Mouse (Mus musculus) stomach, postnatal 0 days (tissue): ENCODE results near the gene Mutyh. TPM values are rescaled to one million over a fixed set of nuclear protein-coding genes. Genes with fewer than 3 reads are reported as not detected.

ENCODE experiments used
- ATAC-seq: fragments of 200-750 bp; cut with Nextera tagmentation; 2 replicates; pipeline ENCODE4 v1.8.0; 2017; ENCODE audit not compliant: low FRiP score, low TSS enrichment
- DNase-seq: peaks from one replicate; pipeline ENCODE4 v3.0.0-alpha.2; 2016; ENCODE audit warnings: low spot score
- H3K27ac ChIP-seq: fragments of 300-500 bp; sonication (generic); replicated peaks from 2 replicates; pipeline ENCODE4 v1.5.1; 2014; ENCODE audit warnings: mild to moderate bottlenecking, control low read depth
- H3K27me3 ChIP-seq: fragments of 300-500 bp; sonication (generic); 2 replicates; pipeline ENCODE4 v1.6.1; 2014; ENCODE audit warnings: low read length; ENCODE audit not compliant: control insufficient read depth, insufficient read depth
- H3K36me3 ChIP-seq: fragments of 300-500 bp; sonication (generic); 2 replicates; pipeline ENCODE4 v1.6.1; 2014; ENCODE audit warnings: low read length, mixed read lengths; ENCODE audit not compliant: control insufficient read depth, insufficient read depth
- H3K4me1 ChIP-seq: fragments of 300-500 bp; sonication (generic); replicated peaks from 2 replicates; pipeline ENCODE4 v1.6.1; 2014; ENCODE audit warnings: antibody characterized with exemption; ENCODE audit not compliant: control insufficient read depth, insufficient read depth
- H3K4me2 ChIP-seq: fragments of 300-500 bp; sonication (generic); replicated peaks from 2 replicates; pipeline ENCODE4 v1.6.1; 2014; ENCODE audit warnings: low read depth, mild to moderate bottlenecking, control low read depth, moderate library complexity
- H3K4me3 ChIP-seq: fragments of 300-500 bp; sonication (generic); 2 replicates; pipeline ENCODE4 v1.5.1; 2014; ENCODE audit warnings: low read depth, low read length, control low read depth
- H3K9ac ChIP-seq: fragments of 300-500 bp; sonication (generic); 2 replicates; pipeline ENCODE4 v1.6.1; 2014; ENCODE audit warnings: mild to moderate bottlenecking, low read length, control low read depth, mixed read lengths
- H3K9me3 ChIP-seq: fragments of 300-500 bp; sonication (generic); 2 replicates; pipeline ENCODE4 v1.6.1; 2016; ENCODE audit warnings: low read length; ENCODE audit not compliant: control insufficient read depth
- CTCF ChIP-seq: IDR thresholded peaks from 2 replicates; pipeline ENCODE4 v1.5.1; 2016; ENCODE audit warnings: antibody characterized with exemption, low read depth, mild to moderate bottlenecking, moderate library complexity
- EP300 ChIP-seq: optimal IDR thresholded peaks from 2 replicates; pipeline ENCODE3; 2016; ENCODE audit warnings: antibody characterized with exemption
- WGBS: fragments of 180-500 bp; shearing (Covaris S2); extraction: QIAGEN DNeasy Blood & Tissue Kit; methylation state at CpG from one replicate; pipeline ENCODE4 v1.1.7; 2014; 5-methylcytosine and 5-hydroxymethylcytosine counted together
- polyA plus RNA-seq: library from polyadenylated mRNA; unstranded; fragments of >200 nt; fragmentation: Nextera tagmentation; extraction: Ambion mirVana; gene quantifications from 2 replicates; pipeline ENCODE4 v1.2.1, GENCODE M21; 2015

Mutyh gene
- polyA plus RNA-seq, 1 experiment from 2014 or later: 3.1 TPM

GRCm38 (mm10) chr4:116840841-116841240, 33.3 kb downstream of the Mutyh start:
- Histone ChIP-seq H3K4me2 (no peak overlapping the region), H3K36me3 (no peaks in the 10 kb centered on the region), H3K9ac (no peak overlapping the region), H3K9me3 (no peaks in the 10 kb centered on the region), H3K27me3 (no peaks in the 10 kb centered on the region), H3K4me1 (no peaks in the 10 kb centered on the region), H3K27ac (no peak overlapping the region), H3K4me3 (no peak overlapping the region)
- WGBS: 76% methylated on average over 6 of the region's 6 CpGs
- TF ChIP-seq CTCF (no peak), EP300 (no peak)
- DNase-seq (no peak), ATAC-seq (no peak)

GRCm38 (mm10) chr4:116844324-116844723, 36.8 kb downstream of the Mutyh start:
- H3K4me1 ChIP-seq: no peaks in the 10 kb centered on the region
- H3K9ac ChIP-seq: no peak overlapping the region
- no peaks in the 10 kb centered on the region for H3K36me3 ChIP-seq
- H3K27me3 ChIP-seq: no peaks in the 10 kb centered on the region
- H3K4me2 ChIP-seq: no peak overlapping the region
- ATAC-seq: no peak
- no peaks in the 10 kb centered on the region for H3K9me3 ChIP-seq
- 82% methylated on average over 3 of the region's 3 CpGs for WGBS
- TF ChIP-seq CTCF (no peak), EP300 (no peak)
- no peak for DNase-seq
- H3K27ac ChIP-seq: no peak overlapping the region
- no peak overlapping the region for H3K4me3 ChIP-seq

GRCm38 (mm10) chr4:116849901-116850300, 42.4 kb downstream of the Mutyh start:
- no peak overlapping the region for H3K4me2 ChIP-seq

GRCm38 (mm10) chr4:116854286-116854685, 46.8 kb downstream of the Mutyh start:
- Histone ChIP-seq H3K9me3 (no peaks in the 10 kb centered on the region), H3K9ac (no peak overlapping the region), H3K4me2 (no peak overlapping the region), H3K27ac (no peak overlapping the region), H3K4me3 (no peak overlapping the region), H3K4me1 (no peaks in the 10 kb centered on the region), H3K27me3 (no peaks in the 10 kb centered on the region), H3K36me3 (no peaks in the 10 kb centered on the region)
- 31% methylated on average over 2 of the region's 2 CpGs for WGBS
- TF ChIP-seq CTCF: no peak
- no peak for TF ChIP-seq EP300
- no peak for DNase-seq
- ATAC-seq: no peak

More at GRCm38 (mm10) chr4:116849901-116850300, 42.4 kb downstream of the Mutyh start:
- Histone ChIP-seq H3K4me1 (no peaks in the 10 kb centered on the region), H3K27ac (no peak overlapping the region), H3K9me3 (no peaks in the 10 kb centered on the region), H3K27me3 (no peaks in the 10 kb centered on the region), H3K9ac (no peak overlapping the region), H3K4me3 (no peak overlapping the region), H3K36me3 (no peaks in the 10 kb centered on the region)
- WGBS: 77% methylated on average over 3 of the region's 3 CpGs
- no peak for TF ChIP-seq EP300
- no peak for TF ChIP-seq CTCF
- no peak for ATAC-seq
- DNase-seq: no peak

- 85% methylated on average over 10 of the region's 10 CpGs for WGBS
- ATAC-seq (no peak), DNase-seq (no peak)
- Histone ChIP-seq H3K9me3 (no peaks in the 10 kb centered on the region), H3K9ac (no peak overlapping the region), H3K4me1 (no peaks in the 10 kb centered on the region), H3K27ac (no peak overlapping the region), H3K36me3 (no peaks in the 10 kb centered on the region), H3K4me2 (no peak overlapping the region), H3K4me3 (no peak overlapping the region), H3K27me3 (no peaks in the 10 kb centered on the region)
- no peak for TF ChIP-seq CTCF
- TF ChIP-seq EP300: no peak
These were observed 49.7 kb downstream of the Mutyh start for GRCm38 (mm10) chr4:116857203-116857602.

GRCm38 (mm10) chr4:116859711-116860110, 52.2 kb downstream of the Mutyh start:
- Histone ChIP-seq H3K36me3 (no peaks in the 10 kb centered on the region), H3K9ac (no peak overlapping the region), H3K4me2 (no peak overlapping the region), H3K27ac (no peak overlapping the region), H3K9me3 (no peaks in the 10 kb centered on the region), H3K4me3 (no peak overlapping the region), H3K4me1 (no peaks in the 10 kb centered on the region), H3K27me3 (no peaks in the 10 kb centered on the region)
- 56% methylated on average over 5 of the region's 5 CpGs for whole genome bisulfite sequencing
- DNase-seq (no peak), ATAC-seq (no peak)
- no peak for TF ChIP-seq CTCF
- no peak for TF ChIP-seq EP300
